Mouse (Mus musculus) myocyte (in vitro differentiated cells): Measurements from ENCODE around the gene Dcaf17. TPM values are rescaled to one million over a fixed set of nuclear protein-coding genes. Genes with fewer than 3 reads are reported as not detected.

ENCODE experiments used
- H3K27me3 ChIP-seq: one replicate; pipeline ENCODE4 v1.6.1; 2011; ENCODE audit not compliant: control insufficient read depth, insufficient read depth, insufficient read length
- H3K36me3 ChIP-seq: one replicate; pipeline ENCODE4 v1.6.1; 2011; ENCODE audit not compliant: control insufficient read depth, insufficient read depth
- H3K4me2 ChIP-seq: one replicate; pipeline ENCODE4 v1.6.1; 2011; ENCODE audit warnings: low read depth, control low read depth
- H3K4me3 ChIP-seq: one replicate; pipeline ENCODE4 v1.5.1; 2011; ENCODE audit warnings: mild to moderate bottlenecking, control low read depth, moderate library complexity
- H3K79me2 ChIP-seq: one replicate; pipeline ENCODE4 v1.6.1; 2011; ENCODE audit not compliant: control insufficient read depth, insufficient read depth
- H3ac ChIP-seq: one replicate; pipeline ENCODE4 v1.6.1; 2011; ENCODE audit not compliant: control insufficient read depth, insufficient read length
- CEBPB ChIP-seq: IDR thresholded peaks from 2 replicates; pipeline ENCODE4 v1.6.1; 2011; ENCODE audit warnings: mild to moderate bottlenecking, moderate library complexity; ENCODE audit not compliant: poor library complexity, insufficient read depth, severe bottlenecking
- E2F4 ChIP-seq: IDR thresholded peaks from one replicate; pipeline ENCODE4 v1.6.1; 2011; ENCODE audit warnings: mild to moderate bottlenecking, control low read depth, moderate library complexity; ENCODE audit not compliant: insufficient read depth
- MAX ChIP-seq: IDR thresholded peaks from one replicate; pipeline ENCODE4 v1.6.1; 2011; ENCODE audit warnings: low read depth, mild to moderate bottlenecking, control low read depth
- MYOD1 ChIP-seq, 3 experiments: IDR thresholded peaks; one replicate each; pipeline ENCODE4 v1.6.1; 2011; ENCODE audit warnings: control low read depth in 2 of 3, low read depth in 2 of 3, mild to moderate bottlenecking in 2 of 3, moderate library complexity in 1 of 3; ENCODE audit not compliant: insufficient read length in 2 of 3, control insufficient read depth in 1 of 3
- MYOG ChIP-seq, 3 experiments: IDR thresholded peaks; one replicate each; pipeline ENCODE4 v1.6.1; 2011; ENCODE audit warnings: control low read depth in 2 of 3, low read depth in 2 of 3, mild to moderate bottlenecking in 2 of 3; ENCODE audit not compliant: insufficient read length in 2 of 3, control insufficient read depth in 1 of 3, insufficient read depth in 1 of 3
- POLR2A ChIP-seq: IDR thresholded peaks from one replicate; pipeline ENCODE4 v1.6.1; 2011; ENCODE audit warnings: low read depth, mild to moderate bottlenecking, control low read depth, moderate library complexity; ENCODE audit not compliant: insufficient read length
- POLR2AphosphoS2 ChIP-seq: IDR thresholded peaks from one replicate; pipeline ENCODE4 v1.6.1; 2011; ENCODE audit warnings: low read depth, control low read depth; ENCODE audit not compliant: insufficient read length
- SRF ChIP-seq: IDR thresholded peaks from one replicate; pipeline ENCODE4 v1.6.1; 2011; ENCODE audit warnings: low read depth; ENCODE audit not compliant: control insufficient read depth, insufficient read length
- TCF12 ChIP-seq: IDR thresholded peaks from one replicate; pipeline ENCODE4 v1.6.1; 2011; ENCODE audit warnings: mild to moderate bottlenecking, control low read depth; ENCODE audit not compliant: poor library complexity, insufficient read depth, severe bottlenecking
- TCF3 ChIP-seq: IDR thresholded peaks from one replicate; pipeline ENCODE4 v1.6.1; 2011; ENCODE audit warnings: low read depth, control low read depth; ENCODE audit not compliant: insufficient read length
- USF1 ChIP-seq: IDR thresholded peaks from one replicate; pipeline ENCODE4 v1.6.1; 2011; ENCODE audit warnings: low read depth, mild to moderate bottlenecking, control low read depth, moderate library complexity
- polyA plus RNA-seq: library from polyadenylated mRNA; unstranded; fragments of >200 nt; fragmentation: generic; extraction: Trizol; gene quantifications from one replicate; pipeline ENCODE4 v1.2.1, GENCODE M21; 2012; ENCODE audit warnings: missing spikeins

Dcaf17 gene
- 1.9 TPM for polyA plus RNA-seq

DNA sequence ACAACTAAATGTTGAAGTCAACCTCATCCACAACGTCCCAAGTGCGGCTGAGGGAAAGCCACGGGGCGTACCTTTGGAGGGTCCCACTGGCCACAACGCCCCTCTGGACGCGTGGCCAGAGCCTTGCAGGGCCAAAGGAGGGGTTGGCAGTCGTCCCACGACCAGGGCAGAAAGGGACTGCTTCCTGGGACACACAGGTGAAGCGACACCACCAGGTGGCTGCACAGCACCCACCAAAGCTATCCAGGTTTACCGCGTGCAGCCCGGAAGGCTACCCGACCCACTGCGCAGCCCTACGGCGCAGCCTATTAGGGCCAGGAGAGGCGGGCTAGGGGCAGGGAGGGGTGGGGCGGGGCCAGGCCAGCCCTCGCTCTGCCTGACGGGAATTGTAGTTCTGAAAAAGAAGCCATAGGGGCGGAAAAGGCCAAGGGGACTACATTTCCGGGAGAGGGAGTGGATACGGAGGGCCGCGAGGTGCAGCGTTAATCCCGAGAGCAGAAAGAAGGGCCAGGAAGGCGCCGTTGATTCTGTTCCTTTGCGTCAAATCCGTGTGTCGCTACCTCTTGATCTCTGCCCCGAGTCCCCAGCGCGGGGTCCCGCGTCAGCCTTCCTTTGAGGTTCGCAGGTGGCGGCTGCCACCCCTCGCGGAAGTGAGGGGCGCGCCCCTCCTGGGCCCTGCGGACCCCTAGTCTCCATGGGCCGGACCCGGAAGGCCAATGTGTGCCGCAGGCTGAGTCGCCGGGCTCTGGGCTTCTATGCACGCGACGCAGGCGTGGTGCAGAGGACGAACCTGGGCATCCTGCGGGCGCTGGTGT lies at the start of gene Dcaf17, which contains the start of gene Mettl8:
Dcaf17 (plus strand) TSS at position 29 of the 815 bp plus-strand sequence.
Mettl8 (minus strand) TSS at position 284 of the 815 bp plus-strand sequence.
- H3K36me3 ChIP-seq = no peaks in the 10 kb centered on the region
- peak within 1 kb of the TSS; percentile 88 for H3K4me3 ChIP-seq
- peak within 1 kb of the TSS; percentile 41 for H3ac ChIP-seq
- peak within 1 kb of the TSS; percentile 84 for H3K4me2 ChIP-seq
- no peaks in the 10 kb centered on the region for H3K79me2 ChIP-seq
- TF ChIP-seq USF1 (peak; percentile 30), SRF (peak; percentile 43), POLR2A (peak; percentile 90), CEBPB (no peak), POLR2AphosphoS2 (peak; percentile 78), MYOG (IDR thresholded peaks at IDR 0.05; ENCODE audit: control insufficient read depth in 1 of 3, insufficient read depth in 1 of 3, insufficient read length in 2 of 3, low read depth in 2 of 3) (no peak)
- H3K27me3 ChIP-seq = no peaks in the 10 kb centered on the region

DNA sequence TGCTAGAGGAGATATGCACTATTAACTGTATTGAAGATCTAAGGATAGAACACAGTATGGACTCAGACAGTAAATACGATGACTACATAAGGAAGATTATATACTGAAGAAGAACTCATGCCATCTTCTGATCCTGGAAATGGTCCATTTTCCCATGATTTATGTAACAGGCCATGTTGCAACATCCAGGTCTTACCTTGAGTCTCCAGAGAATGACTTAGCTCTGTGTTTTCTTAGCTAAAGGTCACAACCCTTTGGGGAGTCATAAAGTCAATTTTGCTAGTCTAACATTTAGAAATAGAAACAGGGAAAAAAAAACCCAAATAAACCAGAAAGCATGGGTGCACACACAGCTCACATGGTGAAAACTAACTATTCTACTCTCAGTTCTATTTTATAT lies 43.3 kb upstream of the Dcaf17 start:
- Histone ChIP-seq H3K4me3 (no peak overlapping the region), H3K27me3 (no peaks in the 10 kb centered on the region), H3K36me3 (no peaks in the 10 kb centered on the region), H3ac (no peak overlapping the region), H3K79me2 (no peaks in the 10 kb centered on the region), H3K4me2 (no peak overlapping the region)
- no peak for TF ChIP-seq CEBPB
- no peak for TF ChIP-seq USF1
- TF ChIP-seq POLR2AphosphoS2 = no peak
- TF ChIP-seq MAX = no peak
- no peak for TF ChIP-seq POLR2A
- no peak for TF ChIP-seq E2F4
- TF ChIP-seq SRF = no peak

DNA sequence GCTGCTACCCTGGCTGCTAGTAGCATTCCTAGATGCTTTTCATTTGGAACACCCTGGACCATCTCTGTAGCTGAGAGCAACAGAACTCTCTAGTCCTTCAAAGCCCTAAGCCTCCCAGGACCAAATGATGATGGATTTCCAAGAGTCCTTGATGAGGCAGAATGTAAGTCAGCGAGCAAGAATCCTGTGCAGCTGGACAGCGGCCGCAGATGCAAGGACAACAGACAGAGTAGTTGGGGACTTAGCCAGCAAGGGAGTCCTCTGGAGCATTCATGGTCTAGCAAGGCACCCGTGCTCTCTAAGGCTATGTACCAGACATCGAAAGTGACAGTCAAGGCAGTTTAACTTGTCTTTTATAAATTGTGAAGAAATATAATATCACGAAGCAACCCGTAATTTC lies 41.6 kb upstream of the Dcaf17 start:
- Histone ChIP-seq H3K27me3 (no peaks in the 10 kb centered on the region), H3K4me2 (no peak overlapping the region), H3K79me2 (no peaks in the 10 kb centered on the region), H3K36me3 (no peaks in the 10 kb centered on the region), H3K4me3 (no peak overlapping the region), H3ac (no peak overlapping the region)
- TF ChIP-seq MAX = no peak

DNA sequence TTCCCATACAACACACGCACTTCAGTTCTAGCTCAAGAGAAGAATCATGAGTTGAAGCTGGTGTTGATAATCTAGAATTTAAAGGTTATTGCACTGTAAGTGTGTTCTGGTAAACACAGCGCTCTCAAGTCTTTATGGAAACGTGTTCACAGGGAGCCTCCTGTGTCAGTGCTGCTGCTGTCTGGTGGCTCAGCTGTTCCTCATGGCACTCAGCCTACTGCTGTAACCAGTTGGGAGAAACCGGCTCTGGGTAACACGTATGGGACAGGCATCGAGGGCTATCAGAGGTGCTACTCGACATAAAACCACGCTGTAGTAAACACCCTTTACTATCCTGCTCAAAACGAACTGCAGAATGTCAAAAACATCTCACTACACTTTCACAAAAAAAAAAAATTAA lies 35.9 kb upstream of the Dcaf17 start:
- Histone ChIP-seq H3K4me2 (no peak overlapping the region), H3K27me3 (no peaks in the 10 kb centered on the region), H3ac (no peak overlapping the region), H3K79me2 (no peaks in the 10 kb centered on the region), H3K4me3 (no peak overlapping the region), H3K36me3 (no peaks in the 10 kb centered on the region)
- TF ChIP-seq MYOG (IDR thresholded peaks at IDR 0.05; ENCODE audit: control insufficient read depth in 1 of 3, insufficient read depth in 1 of 3, insufficient read length in 2 of 3, low read depth in 2 of 3) (peak in 1 of 3 experiments; percentile 54), MYOD1 (IDR thresholded peaks at IDR 0.05; ENCODE audit: control insufficient read depth in 1 of 3, insufficient read length in 2 of 3, low read depth in 2 of 3) (peak in 1 of 3 experiments; percentile 31), TCF3 (no peak), MAX (no peak), SRF (no peak), TCF12 (no peak)

DNA sequence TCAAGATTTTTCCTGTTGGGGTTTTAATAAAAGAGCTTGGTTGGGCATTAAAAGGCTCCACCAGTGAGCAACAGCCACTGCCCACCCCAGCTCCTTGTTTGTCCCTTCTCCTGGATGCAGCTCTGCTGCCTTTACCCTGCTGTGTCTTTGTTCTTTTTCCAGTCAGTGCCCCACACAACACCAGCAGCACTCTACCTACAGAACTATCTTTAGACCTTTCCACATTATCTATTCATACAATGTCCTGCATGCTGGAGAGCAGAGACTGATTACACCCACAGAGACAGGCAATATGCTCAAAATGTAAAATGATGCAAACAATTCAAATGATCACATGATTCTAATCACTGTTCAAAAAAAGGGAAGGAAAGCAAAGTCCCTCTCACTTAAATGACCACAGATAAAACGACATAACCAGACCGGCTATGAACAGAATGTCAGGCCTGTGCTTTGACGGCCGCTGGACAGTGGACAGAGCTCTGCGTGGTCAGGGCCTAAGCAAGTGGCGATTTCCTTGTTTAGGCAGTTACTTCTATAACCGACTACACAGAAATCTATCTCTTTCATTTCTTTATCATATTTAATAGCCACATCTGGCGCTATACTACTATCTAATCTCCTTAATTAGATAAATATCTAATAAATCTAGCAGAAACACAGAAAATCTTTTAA lies 35.3 kb upstream of the Dcaf17 start:
- Histone ChIP-seq H3K79me2 (no peaks in the 10 kb centered on the region), H3K36me3 (no peaks in the 10 kb centered on the region), H3K4me3 (no peak overlapping the region), H3K27me3 (no peaks in the 10 kb centered on the region), H3K4me2 (no peak overlapping the region), H3ac (no peak overlapping the region)
- TF ChIP-seq TCF3 = no peak
- TF ChIP-seq MYOG (IDR thresholded peaks at IDR 0.05; ENCODE audit: control insufficient read depth in 1 of 3, insufficient read depth in 1 of 3, insufficient read length in 2 of 3, low read depth in 2 of 3) = no peak
- no peak for TF ChIP-seq USF1
- TF ChIP-seq POLR2A = no peak
- no peak for TF ChIP-seq SRF
- TF ChIP-seq E2F4 = no peak
- no peak for TF ChIP-seq TCF12
- no peak for TF ChIP-seq MYOD1 (IDR thresholded peaks at IDR 0.05; ENCODE audit: control insufficient read depth in 1 of 3, insufficient read length in 2 of 3, low read depth in 2 of 3)
- TF ChIP-seq CEBPB = no peak
